Mouse (Mus musculus): Measurements from ENCODE around the gene Ift81.

Gene Ift81

DNA sequence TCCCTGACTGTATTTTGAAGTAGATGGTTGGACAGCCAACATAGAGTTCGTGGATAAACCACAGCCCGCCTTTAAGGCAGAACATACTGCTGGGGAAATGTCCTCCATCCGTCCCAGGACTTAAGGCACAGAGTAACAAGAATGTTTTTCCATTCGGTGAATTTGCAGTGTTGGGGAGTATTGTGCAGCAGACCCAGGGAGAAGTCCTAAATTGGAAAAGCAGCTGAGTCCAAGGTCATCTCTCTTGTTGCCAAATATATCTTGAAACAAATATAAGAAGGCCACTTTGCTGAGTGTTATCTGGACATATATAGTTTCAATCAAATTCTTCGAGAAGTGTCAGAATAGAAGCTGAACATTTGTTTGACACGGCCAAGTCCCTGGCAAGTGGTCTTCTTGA, 70.9 kb downstream of the Ift81 start:
- no peak for DNase-seq

GRCm38 (mm10) chr5:122541871-122542270, 72.4 kb downstream of the Ift81 start:
- no peak for DNase-seq

DNA sequence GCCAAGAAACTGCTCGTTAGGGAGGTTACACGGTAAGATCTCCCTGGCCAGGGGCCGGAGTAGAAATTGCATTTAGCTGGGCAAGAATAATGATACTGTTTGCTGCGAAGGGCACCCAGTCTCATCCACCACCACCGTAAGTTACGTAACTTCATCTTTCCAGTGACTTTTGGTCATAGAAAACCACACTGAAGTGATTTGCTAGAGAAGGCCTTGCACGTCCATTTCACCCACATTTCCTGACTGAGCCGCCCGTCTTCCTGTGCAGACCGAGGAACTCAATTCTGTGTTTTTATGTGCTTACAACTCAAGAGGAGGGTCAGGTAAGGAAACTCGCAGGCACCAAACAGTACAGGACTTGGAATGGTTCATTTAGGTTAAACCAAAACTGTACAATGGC, 76.2 kb downstream of the Ift81 start:
- no peak for DNase-seq

- DNase-seq = no peak
These were observed 76.7 kb downstream of the Ift81 start for GRCm38 (mm10) chr5:122537654-122538053.

DNA sequence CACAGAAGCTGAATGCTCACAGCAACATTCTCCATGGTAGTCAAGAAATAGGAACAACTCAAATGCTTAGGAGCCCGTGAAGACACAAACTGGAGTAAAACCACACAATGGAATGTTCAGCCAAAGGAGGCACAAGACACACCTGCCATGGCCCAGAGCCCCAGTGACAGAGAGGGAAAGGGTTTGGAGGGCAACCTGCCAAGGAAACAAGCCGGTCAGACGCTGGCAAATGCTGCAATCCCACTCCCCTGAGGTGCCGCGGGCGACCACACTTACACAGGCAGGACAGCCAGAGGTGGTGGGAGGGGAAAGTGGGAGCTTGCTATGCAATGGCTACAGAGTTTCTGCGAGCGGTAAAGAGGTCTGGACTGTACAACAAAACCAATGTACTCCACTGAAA, 80.4 kb downstream of the Ift81 start:
- DNase-seq = no peak

- DNase-seq = no peak
These were observed 84.3 kb downstream of the Ift81 start for GRCm38 (mm10) chr5:122529913-122530604.

- DNase-seq = peak; percentile 83
These were observed 85.0 kb downstream of the Ift81 start for GRCm38 (mm10) chr5:122529316-122529715.

DNA sequence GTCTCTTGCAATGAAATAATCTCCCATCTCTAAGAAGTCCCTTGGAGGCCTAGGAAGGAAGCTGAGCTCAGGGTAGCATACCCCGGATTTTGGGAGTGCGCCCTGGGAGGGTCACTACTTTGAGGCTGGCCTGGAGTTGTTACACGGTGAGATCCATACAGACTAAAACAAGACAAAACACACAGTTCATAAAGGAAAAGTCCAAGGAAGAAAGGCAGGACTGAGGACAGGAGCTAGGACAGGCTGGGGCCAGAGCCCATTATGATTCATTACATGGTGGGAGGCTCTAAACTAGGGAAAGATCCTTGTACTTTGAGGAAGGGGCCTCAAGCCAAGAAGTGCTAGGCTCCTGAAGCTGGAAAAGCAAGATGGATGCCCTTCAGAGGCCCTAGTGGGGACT, 85.7 kb downstream of the Ift81 start:
- no peak for DNase-seq

- DNase-seq = no peak
These were observed 86.6 kb downstream of the Ift81 start for GRCm38 (mm10) chr5:122527761-122528160.

DNA sequence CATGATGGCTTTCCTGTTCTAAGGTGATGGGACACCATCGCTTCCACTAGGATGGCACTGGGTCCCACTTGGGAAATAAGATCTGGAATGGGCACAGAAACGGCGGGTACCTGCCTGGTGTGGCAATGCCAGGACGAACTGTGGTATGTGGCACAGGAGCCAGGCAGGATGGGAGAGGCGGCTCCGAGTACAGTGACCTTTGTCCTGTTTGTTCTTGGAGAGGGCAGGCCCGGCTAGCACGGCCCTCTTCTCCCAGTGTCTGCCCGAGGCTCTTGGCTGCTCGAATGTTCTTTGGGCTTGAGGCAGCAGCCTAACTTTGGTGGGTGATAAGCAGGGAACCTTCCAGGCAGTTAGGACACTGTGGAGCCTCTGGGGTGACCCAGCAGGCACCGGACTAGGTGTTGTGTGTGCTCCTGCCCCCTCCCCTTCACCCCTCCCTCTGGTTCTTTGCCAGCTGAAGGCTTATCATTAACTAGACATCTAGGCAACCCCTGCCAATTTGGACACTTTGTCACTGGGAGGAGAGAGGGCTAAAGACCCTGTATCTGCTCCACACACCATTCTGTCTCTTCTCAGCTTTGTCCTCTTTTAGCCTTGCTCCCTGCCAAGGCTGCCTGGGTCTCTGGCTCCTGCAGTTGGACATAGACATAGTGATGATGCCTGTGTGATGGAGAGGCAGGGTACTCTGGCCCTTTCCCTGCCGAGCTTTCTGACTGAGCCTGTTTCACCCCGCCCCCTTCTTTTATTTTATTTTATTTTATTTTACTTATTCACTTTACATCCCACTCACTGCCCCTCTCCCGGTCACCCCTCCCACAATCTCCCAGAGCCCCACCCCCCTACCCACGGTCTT, 87.2 kb downstream of the Ift81 start:
- peak; percentile 74 for DNase-seq

- no peak for DNase-seq
These were observed 87.9 kb downstream of the Ift81 start for GRCm38 (mm10) chr5:122526405-122526804.

- peak; percentile 50 for DNase-seq
These were observed 88.9 kb downstream of the Ift81 start for GRCm38 (mm10) chr5:122525238-122525931.

DNA sequence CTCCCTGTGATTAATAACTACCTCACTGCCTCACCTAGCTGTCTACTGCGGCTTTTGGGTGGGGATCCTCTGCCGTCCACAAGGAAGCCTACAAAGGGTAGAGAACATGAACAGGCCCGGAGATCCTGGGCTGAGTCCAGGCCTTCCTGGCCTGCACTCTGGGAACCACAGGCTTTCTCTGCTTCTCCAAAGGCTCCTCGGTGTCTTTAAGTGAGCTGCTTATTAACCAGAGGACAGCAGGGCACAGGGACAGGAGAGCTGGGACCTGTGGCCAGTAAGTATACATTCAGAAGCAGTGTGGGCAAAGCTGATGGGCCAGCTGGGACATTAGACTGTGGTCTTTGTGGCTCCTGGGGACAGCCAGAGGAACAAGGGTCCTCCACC, 89.5 kb downstream of the Ift81 start:
- no peak for DNase-seq

GRCm38 (mm10) chr5:122524244-122524643, 90.1 kb downstream of the Ift81 start:
- no peak for DNase-seq

DNA sequence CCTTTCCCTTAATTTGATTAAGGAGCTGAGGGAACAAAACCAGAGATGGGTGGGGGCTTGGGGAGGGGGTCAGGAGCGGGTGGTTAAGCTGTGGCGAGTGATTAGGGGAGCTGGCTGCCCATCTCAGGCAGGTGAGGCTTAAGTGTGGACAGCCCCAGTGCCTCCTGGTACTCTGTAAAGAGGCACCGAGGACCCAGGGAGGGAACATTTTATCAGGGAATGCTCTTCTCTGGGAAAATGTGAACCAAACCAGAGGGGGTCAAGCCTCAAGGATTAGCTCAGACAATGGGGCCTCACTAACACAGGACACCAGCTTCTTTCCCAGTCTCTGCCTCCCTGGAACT, 93.2 kb downstream of the Ift81 start:
- DNase-seq = no peak

DNA sequence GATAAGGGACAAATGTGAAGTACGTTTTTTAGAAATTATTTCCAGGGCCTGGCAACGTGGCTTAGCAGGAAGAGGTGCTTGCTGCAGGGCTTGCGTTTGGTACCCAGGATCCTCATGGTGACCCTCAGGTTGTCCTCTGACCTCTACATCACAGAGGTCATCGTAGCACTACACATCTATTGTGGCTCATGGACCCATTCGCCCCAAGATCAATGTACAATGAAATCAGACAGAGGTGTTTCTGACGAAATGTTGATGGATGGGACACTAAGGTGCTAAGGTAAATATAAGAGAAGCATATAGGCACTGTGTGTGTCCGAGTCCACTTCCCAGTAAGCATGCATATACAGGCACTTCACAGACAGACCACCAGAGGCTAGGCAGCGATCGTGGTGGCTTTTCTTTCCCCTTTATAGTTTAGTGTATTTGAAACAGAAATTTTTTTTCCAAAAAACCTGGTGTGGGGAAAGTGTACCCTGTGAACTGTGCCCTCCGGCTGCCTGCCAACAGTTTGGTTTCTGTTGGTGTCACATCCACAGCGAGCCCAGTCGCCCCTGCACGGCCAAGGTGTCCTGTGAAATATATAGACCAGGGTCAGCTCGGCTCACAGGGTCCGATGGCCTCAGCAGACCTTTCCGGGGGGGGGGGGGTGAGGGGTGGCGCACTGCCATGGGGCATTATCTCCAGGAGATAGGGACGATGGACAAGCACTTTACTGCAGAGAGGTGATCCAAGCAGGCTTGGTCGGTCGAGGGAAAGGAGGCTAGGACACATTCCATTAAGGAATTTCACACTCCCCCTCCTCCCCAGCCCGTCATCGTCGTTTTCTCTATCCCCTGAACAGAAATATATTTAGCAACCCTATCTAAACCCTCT, 93.8 kb downstream of the Ift81 start:
- no peak for DNase-seq

GRCm38 (mm10) chr5:122519043-122519660, 95.2 kb downstream of the Ift81 start:
- no peak for DNase-seq

- no peak for DNase-seq
These were observed 96.1 kb downstream of the Ift81 start for GRCm38 (mm10) chr5:122518247-122518646.

DNA sequence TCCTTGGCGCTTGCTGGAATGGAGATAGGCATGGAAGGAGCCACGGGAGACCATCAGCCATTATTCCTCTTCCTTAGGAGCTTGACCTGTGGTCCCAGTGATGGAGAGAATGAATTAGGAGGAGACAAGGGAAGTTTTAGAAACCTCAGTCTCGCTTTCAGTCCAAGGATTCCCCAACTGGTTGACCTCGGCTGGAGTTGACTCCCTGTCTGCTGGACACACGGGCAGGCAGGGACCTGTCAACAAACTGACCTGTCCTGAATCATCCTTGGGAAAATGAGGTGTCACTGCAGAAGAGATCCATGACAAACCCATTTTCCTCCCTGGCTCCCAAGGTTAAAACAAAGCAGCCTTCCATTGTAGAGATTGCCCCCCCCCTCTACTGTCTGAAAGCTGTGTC, 97.4 kb downstream of the Ift81 start:
- DNase-seq = no peak

GRCm38 (mm10) chr5:122516029-122516730, 98.1 kb downstream of the Ift81 start:
- no peak for DNase-seq

- DNase-seq = no peak
These were observed 100.2 kb downstream of the Ift81 start for GRCm38 (mm10) chr5:122514127-122514521.
